Mouse (Mus musculus) thymus, postnatal 10 days (tissue): Measurements from ENCODE around the gene Plekhn1.
A peak's percentile ranks its signal among the peaks of the same experiment; 100 is the strongest.

Source experiments
- DNase-seq, 2 experiments: peaks; one replicate each; pipeline ENCODE4 v3.0.0; 2021; ENCODE audit warnings: low spot score in 2 of 2

The Plekhn1 gene

GRCm38 (mm10) chr4:156234701-156235213, at the start of gene Plekhn1:
Gene Plekhn1, minus strand, starts transcription at chr4:156234857.
- DNase-seq = peak; percentile 55 to 67

- DNase-seq = no peak
Measured at GRCm38 (mm10) chr4:156255078-156255839, 20.6 kb upstream of the Plekhn1 start, which contains the start of gene Samd11. Gene Samd11, minus strand, starts transcription at chr4:156255657.

GRCm38 (mm10) chr4:156254361-156255077, 19.9 kb upstream of the Plekhn1 start:
- DNase-seq = no peak

- no peak for DNase-seq
Measured at GRCm38 (mm10) chr4:156253043-156253442, 18.4 kb upstream of the Plekhn1 start.

GRCm38 (mm10) chr4:156252619-156253018, 18.0 kb upstream of the Plekhn1 start:
- DNase-seq = no peak

- DNase-seq = no peak
Measured at GRCm38 (mm10) chr4:156252140-156252539, 17.5 kb upstream of the Plekhn1 start.

- DNase-seq = no peak
Measured at GRCm38 (mm10) chr4:156251081-156251480, 16.4 kb upstream of the Plekhn1 start.

- no peak for DNase-seq
Measured at GRCm38 (mm10) chr4:156249567-156249966, 14.9 kb upstream of the Plekhn1 start.

- DNase-seq = no peak
Measured at GRCm38 (mm10) chr4:156236651-156237447, 2.2 kb upstream of the Plekhn1 start.

GRCm38 (mm10) chr4:156235808-156236533, 1.3 kb upstream of the Plekhn1 start, which contains the start of gene Noc2l:
Gene Noc2l, plus strand, starts transcription at chr4:156236010.
- peak; percentile 83 to 90 for DNase-seq

- no peak for DNase-seq
Measured at GRCm38 (mm10) chr4:156235360-156235770, 708 bp upstream of the Plekhn1 start.

GRCm38 (mm10) chr4:156234021-156234501, 596 bp downstream of the Plekhn1 start:
- DNase-seq = peak in 1 of 2 experiments; percentile 32

GRCm38 (mm10) chr4:156228393-156229024, 6.1 kb downstream of the Plekhn1 start:
- DNase-seq = no peak

GRCm38 (mm10) chr4:156227752-156228392, 6.8 kb downstream of the Plekhn1 start:
- no peak for DNase-seq

GRCm38 (mm10) chr4:156224276-156224675, 10.4 kb downstream of the Plekhn1 start:
- DNase-seq = no peak

GRCm38 (mm10) chr4:156219936-156220335, 14.7 kb downstream of the Plekhn1 start:
- no peak for DNase-seq

- no peak for DNase-seq
Measured at GRCm38 (mm10) chr4:156217838-156218237, 16.8 kb downstream of the Plekhn1 start.

- DNase-seq = no peak
Measured at GRCm38 (mm10) chr4:156217022-156217669, 17.5 kb downstream of the Plekhn1 start.

- DNase-seq = no peak
Measured at GRCm38 (mm10) chr4:156216196-156216595, 18.5 kb downstream of the Plekhn1 start.
